Mouse (Mus musculus) kidney, adult 2 months (tissue): ENCODE results near the gene Bmp2k. TPM values are rescaled to one million over a fixed set of nuclear protein-coding genes. Genes with fewer than 3 reads are reported as not detected.

Source experiments
- DNase-seq: peaks from one replicate; pipeline ENCODE4 v3.0.0; 2021
- H3K27ac ChIP-seq: fragments of 200-500 bp; 2 replicates; pipeline ENCODE4 v1.5.1; 2012; ENCODE audit warnings: low read depth, low read length, control low read depth, inconsistent platforms; ENCODE audit not compliant: insufficient read depth
- H3K27me3 ChIP-seq: fragments of 200-500 bp; replicated peaks from 2 replicates; pipeline ENCODE4 v1.6.1; 2012; ENCODE audit warnings: mild to moderate bottlenecking, moderate library complexity, low read length, inconsistent platforms; ENCODE audit not compliant: control insufficient read depth, insufficient read depth
- H3K36me3 ChIP-seq: fragments of 200-500 bp; 2 replicates; pipeline ENCODE4 v1.6.1; 2012; ENCODE audit warnings: mild to moderate bottlenecking, moderate library complexity, low read length, inconsistent platforms; ENCODE audit not compliant: control insufficient read depth, insufficient read depth
- H3K4me1 ChIP-seq: fragments of 200-500 bp; 2 replicates; pipeline ENCODE4 v1.6.1; 2011; ENCODE audit warnings: low read length; ENCODE audit not compliant: control insufficient read depth, insufficient read depth
- H3K4me3 ChIP-seq: fragments of 200-500 bp; 2 replicates; pipeline ENCODE4 v1.5.1; 2011; ENCODE audit warnings: mild to moderate bottlenecking, low read depth, low read length, control low read depth; ENCODE audit not compliant: insufficient read depth
- CTCF ChIP-seq: fragments of 200-500 bp; conservative IDR thresholded peaks from 2 replicates; pipeline ENCODE4 v1.5.1; 2011; ENCODE audit warnings: low read depth, mild to moderate bottlenecking, control low read depth, low read length, moderate library complexity, mixed read lengths; ENCODE audit not compliant: insufficient read depth, insufficient read length
- POLR2A ChIP-seq: fragments of 200-500 bp; IDR thresholded peaks from one replicate; pipeline ENCODE4 v1.6.1; 2011; ENCODE audit warnings: low read depth, low read length, control low read depth
- WGBS: fragments of 180-500 bp; shearing (Covaris S2); methylation state at CpG from one replicate; pipeline ENCODE4 v1.1.7; 2018; 5-methylcytosine and 5-hydroxymethylcytosine counted together
- polyA plus RNA-seq: library from polyadenylated mRNA; depleted of rRNA; stranded (reverse); fragments of >200 nt; gene quantifications from 2 replicates; pipeline ENCODE4 v1.2.3, GENCODE M21; 2012

Gene Bmp2k
- polyA plus RNA-seq, 1 experiment, result 12.5 TPM

DNA sequence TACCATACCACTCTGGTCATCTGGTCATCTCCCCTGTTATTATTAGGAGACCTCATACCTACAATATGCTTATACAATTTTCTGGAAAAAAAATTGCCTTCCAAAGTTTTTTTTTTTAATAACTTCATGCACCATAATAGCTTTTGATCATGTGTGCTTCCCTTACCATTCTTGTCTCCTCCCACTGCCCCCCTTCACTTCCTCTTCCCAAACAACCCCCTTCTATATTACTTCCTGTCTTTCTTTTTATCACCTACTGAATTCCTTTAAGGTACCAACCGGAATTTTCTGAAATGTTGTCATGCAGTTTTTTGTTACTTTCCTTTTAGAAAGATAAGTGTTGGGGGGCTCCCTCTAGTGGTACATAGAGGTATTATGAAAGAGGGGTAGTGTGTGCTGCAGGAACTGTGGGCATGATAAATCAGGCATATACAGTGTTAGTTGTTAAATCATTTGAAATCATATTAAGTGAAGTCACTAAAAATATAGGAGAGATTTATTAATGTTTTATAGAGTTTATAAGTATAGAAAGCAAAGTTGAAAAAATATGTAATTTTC lies 58.1 kb downstream of the Bmp2k start:
- H3K27ac ChIP-seq, result no peak overlapping the region
- H3K27me3 ChIP-seq, result no peaks in the 10 kb centered on the region
- DNase-seq, result peak; percentile 78
- WGBS, result 2% methylated on average over 1 of the region's 1 CpGs
- H3K4me1 ChIP-seq, result peaks cover 7% of the 10 kb centered on the region; the same call in 1 of the 2 replicates
- H3K4me3 ChIP-seq, result no peak overlapping the region
- peaks cover 6% of the 10 kb centered on the region; the same call in 1 of the 2 replicates for H3K36me3 ChIP-seq
- no peak for TF ChIP-seq POLR2A
- no peak for TF ChIP-seq CTCF

DNA sequence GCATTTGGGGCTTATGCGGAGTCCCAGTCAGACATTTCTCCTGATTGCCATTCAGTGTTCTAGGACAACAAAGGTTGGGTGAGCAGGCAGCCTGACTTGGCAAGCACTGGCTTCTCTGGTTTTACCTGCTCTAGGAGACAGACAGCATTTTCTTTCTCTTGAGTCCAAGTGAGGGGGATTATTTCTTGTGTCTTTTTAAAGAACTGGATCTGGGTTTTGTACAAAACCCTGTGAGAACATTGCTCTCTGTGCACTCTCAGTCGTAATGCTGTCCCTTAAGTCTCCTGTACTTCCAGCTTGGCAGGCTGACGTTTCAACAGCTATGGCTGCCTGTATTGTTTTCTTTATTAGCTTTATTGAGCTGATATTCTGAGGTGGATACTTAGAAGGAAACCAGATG lies 58.9 kb downstream of the Bmp2k start:
- peak; percentile 27 for DNase-seq
- Histone ChIP-seq H3K27me3 (no peaks in the 10 kb centered on the region), H3K36me3 (peaks cover 6% of the 10 kb centered on the region; the same call in 1 of the 2 replicates), H3K4me1 (peaks cover 7% of the 10 kb centered on the region; the same call in 1 of the 2 replicates), H3K27ac (no peak overlapping the region; the same call in 1 of the 2 replicates), H3K4me3 (no peak overlapping the region)
- TF ChIP-seq CTCF, result no peak
- no peak for TF ChIP-seq POLR2A
- WGBS, result 69% methylated on average over 3 of the region's 3 CpGs

DNA sequence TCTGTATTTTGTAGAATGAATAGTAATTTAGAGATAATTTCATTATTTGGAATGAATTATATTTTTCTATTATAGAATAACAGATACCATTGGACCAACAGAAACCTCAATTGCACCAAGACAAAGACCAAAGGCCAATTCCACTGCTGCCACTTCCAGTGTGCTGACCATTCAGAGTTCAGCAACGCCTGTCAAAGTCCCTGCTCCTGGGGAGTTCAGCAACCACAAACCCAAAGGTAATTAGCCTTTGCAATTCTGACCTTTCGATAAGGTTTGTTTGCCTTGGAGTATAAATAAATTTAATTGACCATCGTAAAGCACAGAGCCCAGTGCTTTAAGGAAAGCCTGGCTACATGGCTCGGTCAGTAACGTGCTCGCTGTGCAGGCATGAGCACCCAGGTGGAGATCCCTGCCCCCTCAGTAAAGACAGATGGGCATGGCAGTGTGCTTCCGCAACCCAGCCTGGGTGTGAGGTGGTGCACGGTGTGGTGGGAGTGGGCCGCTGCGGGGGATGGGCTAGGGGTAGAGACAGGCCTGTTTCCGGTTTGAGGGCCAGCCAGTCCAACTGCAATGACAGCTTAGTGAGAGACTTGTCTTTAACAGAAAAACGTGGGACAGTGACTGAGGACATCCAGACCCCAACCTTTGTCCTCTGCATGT lies 59.4 kb downstream of the Bmp2k start:
- no peak overlapping the region for H3K4me3 ChIP-seq
- peaks cover 6% of the 10 kb centered on the region; the same call in 1 of the 2 replicates for H3K36me3 ChIP-seq
- peak; percentile 66 for DNase-seq
- H3K4me1 ChIP-seq, result peaks cover 7% of the 10 kb centered on the region; the same call in 1 of the 2 replicates
- no peak overlapping the region for H3K27ac ChIP-seq
- WGBS, result 56% methylated on average over 12 of the region's 12 CpGs
- TF ChIP-seq POLR2A, result no peak
- TF ChIP-seq CTCF, result no peak
- no peaks in the 10 kb centered on the region for H3K27me3 ChIP-seq

DNA sequence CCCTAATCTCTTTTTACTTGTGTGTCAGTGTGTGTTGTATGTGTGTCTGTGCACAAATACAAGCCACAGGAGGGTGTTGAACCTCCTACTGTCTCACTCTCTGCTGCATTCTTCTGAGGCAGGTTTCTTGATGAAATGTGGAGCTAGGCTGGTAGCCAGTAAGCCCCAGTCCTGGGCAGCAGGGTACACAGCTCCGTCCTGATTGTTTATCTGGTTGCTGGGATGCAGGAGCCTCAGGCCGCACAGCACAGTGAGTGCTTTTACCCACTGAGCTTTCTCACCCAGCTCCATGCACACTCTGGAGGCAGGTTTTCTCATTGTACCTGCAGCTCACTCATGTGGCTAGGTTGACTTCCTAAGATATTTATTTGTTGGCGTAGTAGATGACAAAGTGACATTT lies 63.4 kb downstream of the Bmp2k start:
- TF ChIP-seq CTCF, result no peak
- no peak for TF ChIP-seq POLR2A
- Histone ChIP-seq H3K4me3 (no peak overlapping the region), H3K36me3 (peaks cover 7% of the 10 kb centered on the region), H3K27ac (no peak overlapping the region), H3K27me3 (no peaks in the 10 kb centered on the region), H3K4me1 (peaks cover 7% of the 10 kb centered on the region; the same call in 1 of the 2 replicates)
- WGBS, result 86% methylated on average over 3 of the region's 3 CpGs
- DNase-seq, result no peak

DNA sequence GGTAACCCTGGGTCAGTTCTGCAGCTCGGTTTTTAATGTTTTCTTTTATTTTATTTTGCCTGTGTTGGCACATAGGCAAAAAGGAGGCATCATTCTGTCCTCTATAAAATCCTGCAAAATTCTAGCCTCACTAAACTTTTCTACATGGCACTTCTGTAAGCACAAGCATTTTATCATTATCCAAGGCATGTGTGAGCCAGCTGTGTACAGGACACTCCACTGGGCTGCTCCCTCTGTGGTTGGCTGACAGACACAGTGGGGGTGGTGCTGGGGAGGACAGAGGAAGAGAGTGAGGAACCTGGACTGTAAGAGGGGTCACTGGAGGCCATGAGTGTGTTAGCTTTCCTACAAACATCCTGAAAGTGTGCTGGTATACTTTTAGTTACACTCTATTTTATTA lies 64.6 kb downstream of the Bmp2k start:
- no peak for TF ChIP-seq CTCF
- no peak for TF ChIP-seq POLR2A
- WGBS, result 38% methylated on average over 1 of the region's 1 CpGs

DNA sequence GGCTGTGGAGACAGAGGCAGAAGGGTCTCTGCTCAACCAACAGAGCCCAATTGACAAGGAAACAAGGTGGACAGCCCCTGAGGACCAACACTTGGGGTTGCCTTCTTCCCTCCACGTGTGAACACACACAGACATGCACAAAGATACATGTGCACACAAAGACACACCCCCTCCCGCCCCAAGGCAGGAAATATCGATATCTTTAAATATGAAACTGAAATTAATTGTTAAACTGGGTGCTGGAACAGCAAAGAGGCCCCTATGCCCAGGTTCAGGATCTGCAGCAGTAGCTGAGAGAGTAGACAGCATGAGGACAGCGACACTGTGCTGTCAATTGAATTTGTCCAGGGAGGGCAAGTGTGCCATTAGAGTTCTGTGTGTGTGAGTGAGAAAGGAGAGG lies 68.3 kb downstream of the Bmp2k start:
- DNase-seq, result no peak
- 89% methylated on average over 4 of the region's 4 CpGs for WGBS
- no peaks in the 10 kb centered on the region for H3K27me3 ChIP-seq
- H3K36me3 ChIP-seq, result peaks cover 4% of the 10 kb centered on the region; the same call in 1 of the 2 replicates
- H3K27ac ChIP-seq, result no peak overlapping the region
- no peaks in the 10 kb centered on the region for H3K4me1 ChIP-seq
- TF ChIP-seq CTCF (no peak), POLR2A (no peak)
- H3K4me3 ChIP-seq, result no peak overlapping the region

More for the DNA sequence above, 64.6 kb downstream of the Bmp2k start:
- Histone ChIP-seq H3K4me1 (peaks cover under 1% of the 10 kb centered on the region; the same call in 1 of the 2 replicates), H3K4me3 (no peak overlapping the region), H3K27ac (no peak overlapping the region), H3K27me3 (no peaks in the 10 kb centered on the region), H3K36me3 (peaks cover 7% of the 10 kb centered on the region)
- DNase-seq, result no peak

DNA sequence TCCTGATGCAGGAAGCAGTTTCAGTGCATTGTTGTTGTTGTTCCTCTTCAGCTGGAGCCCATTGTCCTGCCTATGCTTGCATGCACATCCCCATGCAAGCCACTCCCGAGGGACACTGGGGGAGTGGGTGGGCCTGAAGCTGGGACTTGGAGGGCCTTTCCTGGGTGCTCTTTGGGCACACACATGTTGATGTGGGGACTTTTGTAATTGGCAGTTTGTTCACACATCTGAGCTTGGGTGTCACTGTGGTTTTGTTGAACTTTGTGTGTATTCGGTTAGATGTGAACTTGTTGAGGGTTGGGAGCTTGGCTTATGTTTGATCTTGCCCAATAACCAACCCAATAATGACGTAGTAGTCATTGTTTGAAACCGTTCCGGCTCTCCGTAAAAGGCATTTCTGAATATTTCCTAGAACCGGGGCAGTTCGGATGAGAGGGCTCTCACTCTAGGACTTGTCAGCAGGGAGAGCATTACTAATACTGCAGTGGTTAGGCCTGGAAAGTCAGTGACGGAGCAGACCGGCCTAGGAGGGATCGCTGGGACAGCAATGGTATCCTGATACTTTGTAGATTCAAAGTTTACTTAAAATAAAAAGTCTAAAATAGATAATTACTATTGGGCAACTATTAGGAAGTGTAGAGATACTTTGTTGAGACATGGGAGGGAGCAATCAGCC lies 78.1 kb downstream of the Bmp2k start:
- TF ChIP-seq CTCF (no peak), POLR2A (no peak)
- Histone ChIP-seq H3K27ac (no peak overlapping the region), H3K4me3 (no peak overlapping the region), H3K36me3 (no peaks in the 10 kb centered on the region; the same call in 1 of the 2 replicates), H3K4me1 (peaks cover 22% of the 10 kb centered on the region), H3K27me3 (no peaks in the 10 kb centered on the region)
- 82% methylated on average over 11 of the region's 11 CpGs for WGBS
- no peak for DNase-seq
